Mouse (Mus musculus): ENCODE measurements around the gene Entpd3.

- TF ChIP-seq CTCF (IDR thresholded peaks at IDR 0.05; ENCODE audit: control insufficient read depth, insufficient read depth, insufficient replicate concordance, low read depth, low read length) (no peak), POLR2A (IDR thresholded peaks at IDR 0.05; ENCODE audit: control insufficient read depth, low read depth, low read length) (no peak)
Measured at GRCm38 (mm10) chr9:120545994-120546393, 6.4 kb downstream of the Entpd3 start.
